Mouse (Mus musculus): ENCODE data around the gene Xpo5.

Gene Xpo5

DNA sequence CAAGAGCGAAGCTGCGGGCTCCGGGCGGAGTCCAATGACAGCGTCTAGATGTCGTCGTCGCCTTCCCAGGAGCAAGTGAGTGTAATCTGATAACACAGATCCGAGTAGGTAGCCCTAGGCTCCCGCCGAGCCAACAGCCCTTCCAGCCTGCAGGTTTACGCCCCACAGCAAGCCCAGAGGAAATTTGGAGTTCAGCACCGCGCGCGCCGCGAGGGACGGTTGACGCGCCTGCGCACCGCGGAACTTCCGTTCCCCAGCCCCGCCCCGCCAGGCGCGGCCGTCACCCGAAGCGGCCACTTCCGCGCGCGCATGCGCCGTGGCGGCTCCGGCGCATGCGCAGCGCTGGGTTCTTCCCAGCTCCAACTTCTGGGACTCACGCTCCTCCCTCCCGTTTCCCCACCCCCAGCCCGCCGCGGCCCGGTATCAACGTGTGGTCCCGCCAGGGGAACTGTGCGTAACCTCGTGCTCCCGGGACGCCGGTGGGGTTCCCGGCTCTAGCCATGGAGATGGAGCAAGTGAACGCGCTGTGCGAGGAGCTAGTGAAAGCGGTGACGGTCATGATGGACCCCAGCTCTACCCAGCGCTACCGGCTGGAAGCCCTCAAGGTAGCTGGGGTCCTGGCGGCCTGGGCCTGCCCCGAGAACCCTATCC, at the start of gene Xpo5, which contains the start of gene Polh:
Gene Xpo5, plus strand, starts transcription at position 362 of the 651 bp plus-strand sequence.
Gene Polh, minus strand, starts transcription at position 225 of the 651 bp plus-strand sequence.
- peak; percentile 97 for DNase-seq

DNA sequence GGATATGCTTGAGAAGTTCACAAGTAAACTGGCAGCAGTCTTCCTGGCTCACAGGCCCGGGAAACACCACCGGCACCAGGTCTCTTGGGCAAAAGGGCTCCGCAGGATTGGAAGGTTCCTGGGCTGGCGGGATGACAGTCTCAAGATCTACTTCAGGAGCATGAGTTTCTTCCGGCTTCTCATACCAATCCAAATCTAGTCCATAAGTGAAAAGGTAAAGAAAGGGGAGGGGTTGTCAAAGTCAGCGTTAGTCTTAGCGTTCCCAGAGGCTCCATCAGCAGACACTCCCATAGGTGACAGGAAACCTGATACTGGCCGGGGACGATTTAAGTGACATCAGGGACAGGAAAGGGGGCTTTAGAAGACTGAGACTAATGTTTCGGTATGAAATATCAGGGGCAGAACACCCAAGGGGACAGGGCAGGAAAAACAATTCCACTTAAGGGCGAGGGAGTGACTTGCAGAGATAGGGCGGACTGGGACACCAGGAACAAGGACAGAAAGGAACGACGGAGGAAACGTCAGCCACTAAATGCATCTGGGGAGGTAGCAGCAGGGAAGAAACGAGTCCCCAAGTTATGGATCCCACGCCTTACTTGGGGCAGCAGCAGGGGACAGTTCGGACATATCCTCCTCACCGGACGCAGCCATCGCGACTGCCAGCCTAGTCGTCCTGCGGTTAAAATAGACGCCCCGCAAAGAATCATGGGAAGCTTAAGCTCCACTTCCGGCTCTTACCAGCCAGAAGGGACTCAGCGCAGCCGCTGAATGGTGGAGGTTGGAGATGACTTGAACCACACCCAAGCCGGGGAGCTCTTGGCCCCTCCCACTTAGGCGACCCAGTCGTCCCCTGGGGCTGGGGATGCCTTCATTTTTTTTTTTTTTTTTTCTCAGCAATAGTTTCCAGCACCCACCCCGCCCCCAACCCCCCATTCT, 49.5 kb upstream of the Xpo5 start, which contains the start of gene Mad2l1bp:
Gene Mad2l1bp, minus strand, starts transcription at position 707 of the 936 bp plus-strand sequence.
- DNase-seq = peak; percentile 89

DNA sequence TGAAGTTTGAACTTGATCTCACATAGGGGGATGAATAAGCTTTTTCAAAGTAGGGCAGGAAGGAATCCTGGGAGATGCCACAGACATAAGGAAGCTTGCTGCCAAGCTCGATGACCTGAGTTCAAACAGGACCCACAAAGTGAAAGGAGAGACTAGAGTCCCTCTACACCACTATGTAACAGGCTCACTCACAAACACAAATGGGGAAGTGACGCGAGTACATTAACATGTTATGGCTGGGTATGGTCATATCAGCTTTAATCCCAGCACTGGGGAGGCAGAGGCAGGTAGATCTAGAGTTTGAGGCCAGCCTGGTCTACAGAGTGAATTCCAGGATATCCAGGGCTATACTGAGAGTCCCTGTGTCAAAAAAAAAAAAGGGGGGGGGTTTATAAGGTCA, 48.2 kb upstream of the Xpo5 start:
- no peak for DNase-seq

DNA sequence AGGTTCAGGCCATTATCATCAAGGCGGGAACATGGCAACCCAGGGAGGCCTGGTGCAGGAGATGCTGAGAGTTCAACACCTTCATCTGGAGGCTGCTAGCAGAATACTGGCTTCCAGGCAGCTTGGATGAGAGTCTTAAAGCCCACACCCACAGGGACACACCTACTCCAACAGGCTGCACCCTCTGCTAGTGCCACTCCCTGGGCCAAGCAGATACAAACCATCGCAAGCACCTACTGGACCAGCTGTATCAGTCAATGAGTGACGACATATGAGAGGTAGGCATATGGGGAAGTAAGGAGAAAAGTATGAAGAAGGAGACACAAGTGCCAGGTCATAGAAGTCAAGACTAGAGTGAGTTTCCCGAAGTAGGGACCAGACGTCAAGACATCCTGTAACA, 45.9 kb upstream of the Xpo5 start:
- DNase-seq = no peak

DNA sequence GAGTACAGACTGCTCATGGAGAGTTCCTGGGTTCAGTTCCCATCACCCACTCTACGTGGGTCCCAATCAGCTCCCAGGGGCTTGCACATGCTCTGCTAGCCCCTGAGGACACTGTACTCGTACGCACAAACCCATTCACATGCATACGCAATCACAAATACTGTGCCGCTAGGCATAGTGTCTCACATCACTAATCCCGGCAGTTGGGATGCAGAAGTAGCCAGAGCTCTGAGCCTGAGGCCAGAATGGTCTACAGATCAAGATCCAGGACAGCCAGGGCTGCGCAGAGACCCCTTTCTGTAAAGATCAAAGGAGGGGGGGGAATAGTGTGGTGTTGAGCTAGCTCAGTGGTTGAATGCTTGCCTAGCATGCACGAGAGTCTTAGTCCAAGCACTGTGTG, 45.5 kb upstream of the Xpo5 start:
- no peak for DNase-seq

DNA sequence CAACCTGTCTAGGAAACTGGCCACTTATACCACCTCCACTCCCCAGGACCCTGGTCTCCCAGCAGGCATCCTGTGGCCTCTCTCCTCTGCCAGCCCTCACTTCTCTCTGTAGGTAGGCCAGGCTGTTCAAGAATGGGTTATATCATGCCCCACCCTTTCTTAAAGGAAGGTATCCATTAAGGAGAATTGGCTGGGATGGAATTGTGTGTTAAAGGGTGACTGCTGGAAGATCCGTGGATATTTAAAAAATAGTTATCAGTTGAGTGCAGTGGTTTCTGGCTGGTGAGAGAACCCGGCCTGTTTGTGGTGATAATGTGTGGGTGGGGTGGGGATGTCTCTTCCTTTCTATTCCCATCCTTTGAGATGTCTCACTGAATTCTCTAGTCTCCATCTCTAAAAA, 43.3 kb upstream of the Xpo5 start:
- no peak for DNase-seq

DNA sequence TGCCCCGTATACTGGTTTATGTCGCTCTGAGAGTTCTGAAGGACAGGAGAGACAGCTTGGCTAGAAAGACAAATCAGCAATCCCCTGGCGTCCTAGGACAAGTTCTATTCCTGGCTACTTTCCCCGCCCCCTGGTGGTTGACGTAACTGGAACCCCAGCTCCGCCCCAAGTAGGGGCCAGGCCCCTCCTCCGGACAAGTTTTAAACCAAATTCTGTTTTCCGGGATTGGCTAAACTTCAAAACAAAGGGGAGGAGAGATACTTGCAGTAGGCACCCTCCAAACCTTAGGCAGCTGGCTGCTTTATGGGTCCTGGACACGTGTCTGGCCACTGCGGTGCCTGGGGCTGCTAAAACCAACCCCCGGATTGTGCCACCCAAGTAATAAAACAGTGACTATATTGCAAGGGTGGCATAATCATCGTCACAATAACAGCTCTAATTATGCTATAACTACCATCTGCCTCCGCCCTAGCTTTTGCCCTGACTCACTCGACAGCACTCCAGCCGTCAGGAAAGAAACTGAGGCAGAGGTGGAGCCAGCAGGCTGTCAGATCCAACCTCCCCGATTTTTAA, 42.4 kb upstream of the Xpo5 start:
- peak; percentile 94 for DNase-seq

DNA sequence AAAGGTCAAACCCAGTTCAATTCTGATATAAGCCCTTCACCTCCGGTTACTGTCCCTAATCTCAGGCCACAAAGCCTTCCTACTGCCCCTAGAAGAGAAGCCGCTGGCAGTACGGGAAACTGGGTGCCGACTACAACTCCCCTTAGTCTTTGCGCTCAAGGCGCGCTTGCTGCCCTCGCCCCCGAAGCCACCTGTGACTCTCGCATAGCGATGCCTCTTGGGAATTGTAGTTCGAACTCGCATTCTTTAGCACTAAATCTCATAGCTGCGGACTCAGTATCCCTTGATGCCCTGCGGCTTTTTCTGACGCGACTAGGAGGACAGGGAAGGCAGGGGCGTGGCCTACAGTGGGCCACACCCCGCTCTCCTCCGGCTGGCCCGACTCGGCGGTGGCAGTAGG, 41.9 kb upstream of the Xpo5 start, which contains the start of gene Gtpbp2:
Gene Gtpbp2, plus strand, starts transcription at position 347 of the 400 bp plus-strand sequence.
- peak; percentile 95 for DNase-seq

DNA sequence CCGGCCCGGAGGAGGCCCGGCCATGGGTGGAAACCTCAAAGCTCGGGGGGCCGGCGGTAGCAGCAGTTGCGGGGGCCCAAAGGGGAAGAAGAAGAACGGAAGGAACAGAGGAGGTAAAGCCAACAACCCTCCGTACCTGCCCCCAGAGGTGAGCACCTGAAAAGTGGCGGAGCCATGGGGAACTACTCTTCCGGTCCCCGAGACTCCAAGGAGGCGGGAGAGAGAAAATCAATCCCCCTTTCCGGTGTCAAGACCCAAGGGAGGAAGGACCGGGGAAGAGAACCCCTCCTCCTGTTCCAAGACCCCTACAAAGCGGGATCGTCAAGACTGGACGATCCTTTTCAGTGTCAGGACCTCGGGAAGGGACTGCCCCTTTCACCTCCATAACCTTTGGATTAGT, 41.4 kb upstream of the Xpo5 start:
- DNase-seq = no peak

DNA sequence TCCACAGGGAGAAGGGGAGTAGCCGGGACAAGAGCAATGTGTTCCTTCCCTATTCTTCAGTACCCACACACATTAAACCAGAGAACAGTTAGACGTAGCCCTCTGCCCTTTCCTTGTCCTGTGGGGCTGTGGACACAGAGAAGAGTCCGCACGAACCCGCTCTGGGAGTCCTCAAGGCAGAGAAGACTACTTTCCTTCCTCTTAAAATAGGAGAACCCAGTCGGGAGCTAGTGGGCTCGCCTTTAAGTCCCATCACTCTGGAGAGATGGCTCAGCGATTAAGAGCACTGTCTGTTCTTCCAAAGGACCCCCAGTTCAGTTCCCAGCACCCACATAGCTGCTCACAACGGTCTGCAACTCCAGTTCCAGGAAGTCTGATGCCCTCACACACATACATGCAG, 40.9 kb upstream of the Xpo5 start:
- no peak for DNase-seq

DNA sequence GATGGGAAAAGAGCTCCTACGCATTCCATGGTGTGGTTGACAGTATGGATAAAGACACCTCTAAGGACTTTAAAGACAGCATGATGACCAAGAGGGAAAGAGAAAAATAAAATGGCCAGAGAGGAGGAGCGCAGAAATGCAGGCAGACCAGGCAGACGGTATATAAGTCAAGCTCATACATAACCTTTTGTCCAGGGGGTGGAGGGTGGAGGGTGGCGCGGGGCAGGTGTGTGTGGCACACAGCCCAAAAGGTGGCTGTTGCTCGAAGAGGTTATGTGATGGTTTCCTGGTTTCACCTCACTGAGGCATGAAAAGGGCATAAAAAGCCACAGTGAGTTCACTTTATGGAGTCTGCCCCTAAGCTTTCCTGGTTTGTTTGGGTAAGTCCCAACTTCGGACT, 40.0 kb upstream of the Xpo5 start:
- peak; percentile 50 for DNase-seq

DNA sequence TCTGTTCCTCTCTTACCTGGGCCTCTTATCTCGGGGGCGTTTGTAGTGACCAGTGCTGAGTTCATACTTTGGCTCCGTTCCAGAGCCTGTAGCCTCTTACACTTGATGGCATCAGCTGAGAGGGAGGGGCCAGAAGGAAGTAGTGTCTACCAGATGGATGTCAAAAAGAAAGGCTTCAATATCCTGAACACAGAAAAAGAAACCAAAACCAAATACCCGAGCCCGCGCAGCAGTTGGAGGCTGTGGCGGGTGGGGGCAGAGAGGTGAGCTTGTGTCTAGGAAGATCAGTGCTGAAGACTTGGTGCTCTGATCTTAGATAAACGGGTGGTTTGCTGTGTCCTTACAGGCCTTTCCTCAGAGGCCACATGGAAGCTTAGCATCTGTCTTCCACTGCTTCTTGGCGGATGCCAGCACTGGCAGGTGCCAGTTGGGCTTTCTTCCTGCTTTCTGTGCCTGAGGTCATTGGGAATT, 39.6 kb upstream of the Xpo5 start:
- DNase-seq = peak; percentile 77

DNA sequence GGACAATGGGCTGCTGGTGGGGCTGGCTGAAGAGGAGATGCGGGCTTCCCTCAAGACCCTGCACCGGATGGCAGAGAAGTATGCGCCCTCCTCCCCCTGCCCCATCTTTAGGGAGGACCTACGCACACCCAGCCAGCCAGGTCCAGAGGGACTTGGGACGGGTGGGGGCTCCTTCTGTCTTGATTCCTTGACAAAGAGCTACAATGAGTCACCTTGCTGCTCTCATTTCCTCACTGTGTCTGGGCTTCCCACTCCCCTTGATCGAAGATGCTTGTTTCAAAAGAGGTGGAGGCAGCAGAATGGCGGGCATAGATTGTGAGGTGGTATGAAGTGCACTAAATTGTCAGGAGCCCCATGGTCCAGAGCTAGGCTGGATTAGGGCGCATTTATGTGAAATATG, 38.3 kb upstream of the Xpo5 start:
- DNase-seq = no peak

DNA sequence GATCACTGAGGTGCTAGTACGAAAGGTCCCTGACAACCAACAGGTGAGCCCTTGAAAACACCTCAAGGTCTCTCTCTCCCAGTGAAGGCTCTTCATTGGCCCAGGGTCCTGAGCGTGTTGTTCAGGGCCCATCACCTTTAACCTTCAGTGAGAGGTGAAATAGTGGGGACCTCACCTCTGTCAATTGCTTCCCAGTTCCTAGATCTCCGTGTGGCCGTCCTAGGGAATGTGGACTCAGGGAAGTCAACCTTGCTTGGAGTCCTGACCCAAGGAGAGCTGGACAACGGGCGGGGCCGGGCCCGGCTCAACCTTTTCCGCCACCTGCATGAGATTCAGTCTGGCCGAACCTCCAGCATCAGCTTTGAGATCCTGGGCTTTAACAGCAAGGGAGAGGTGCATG, 37.8 kb upstream of the Xpo5 start:
- DNase-seq = no peak

DNA sequence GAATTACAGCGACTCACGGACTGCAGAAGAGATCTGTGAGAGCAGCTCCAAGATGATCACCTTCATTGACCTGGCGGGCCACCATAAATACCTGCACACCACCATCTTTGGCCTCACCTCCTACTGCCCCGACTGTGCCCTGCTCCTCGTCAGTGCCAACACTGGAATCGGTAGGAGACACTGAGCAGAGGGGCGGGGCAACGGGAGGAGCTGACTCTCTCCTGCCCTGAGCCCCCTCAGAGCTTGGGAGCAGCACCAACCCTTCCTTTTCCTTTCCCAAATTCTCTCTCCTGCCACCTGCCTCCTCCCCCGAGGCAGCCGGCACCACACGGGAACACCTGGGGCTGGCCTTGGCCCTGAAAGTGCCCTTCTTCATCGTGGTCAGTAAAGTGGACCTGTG, 37.1 kb upstream of the Xpo5 start:
- DNase-seq = no peak

DNA sequence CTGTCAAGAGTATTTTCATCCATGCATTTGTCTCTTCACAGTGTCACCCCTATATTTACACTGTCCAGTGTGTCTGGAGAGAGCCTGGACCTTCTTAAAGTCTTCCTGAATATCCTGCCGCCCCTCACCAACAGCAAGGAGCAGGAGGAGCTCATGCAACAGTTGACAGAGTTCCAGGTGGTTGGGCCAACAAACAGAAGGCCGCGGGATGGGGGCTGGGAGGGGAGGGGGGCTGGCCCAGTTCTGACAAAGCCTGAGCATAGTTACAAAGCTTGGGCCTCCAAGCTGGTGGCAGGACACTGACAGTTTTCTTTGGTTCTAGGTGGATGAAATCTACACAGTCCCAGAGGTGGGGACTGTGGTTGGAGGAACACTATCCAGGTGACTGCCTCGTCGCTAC, 36.3 kb upstream of the Xpo5 start:
- no peak for DNase-seq

DNA sequence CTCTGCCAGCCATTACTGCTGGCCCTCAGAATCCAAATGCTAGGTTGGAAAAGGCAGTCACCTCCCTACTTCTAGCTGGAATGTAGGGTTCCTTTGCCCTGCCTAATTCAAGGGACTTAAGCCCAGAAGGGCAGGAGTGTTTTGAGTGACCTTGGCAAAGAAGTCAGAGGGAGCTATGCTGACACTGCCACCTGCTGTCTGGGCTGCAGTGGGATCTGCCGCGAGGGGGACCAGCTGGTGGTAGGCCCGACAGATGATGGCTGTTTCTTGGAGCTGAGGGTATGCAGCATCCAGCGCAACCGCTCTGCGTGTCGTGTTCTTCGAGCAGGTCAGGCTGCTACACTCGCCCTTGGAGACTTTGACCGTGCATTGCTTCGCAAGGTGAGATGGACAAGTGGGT, 35.6 kb upstream of the Xpo5 start:
- DNase-seq = peak; percentile 49

DNA sequence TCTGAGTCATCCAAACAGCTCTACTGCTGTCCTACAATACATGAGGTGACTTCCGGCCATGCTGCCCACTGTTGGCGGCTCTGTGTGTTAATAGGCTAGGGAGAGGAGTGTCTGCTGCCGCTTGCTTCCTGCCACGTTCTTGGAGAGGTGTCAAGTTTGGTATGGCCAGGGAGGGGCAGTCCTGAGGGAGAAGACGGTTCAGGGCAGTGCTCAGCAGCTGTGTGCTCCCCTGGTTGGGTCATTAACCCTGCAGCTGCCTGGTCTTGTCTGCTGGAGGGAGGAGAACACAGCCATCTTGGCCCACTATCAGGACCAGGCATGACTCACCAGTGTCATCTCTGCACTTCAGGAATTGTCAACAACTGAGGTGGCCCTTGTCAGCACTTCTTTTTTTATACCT, 34.3 kb upstream of the Xpo5 start:
- no peak for DNase-seq

DNA sequence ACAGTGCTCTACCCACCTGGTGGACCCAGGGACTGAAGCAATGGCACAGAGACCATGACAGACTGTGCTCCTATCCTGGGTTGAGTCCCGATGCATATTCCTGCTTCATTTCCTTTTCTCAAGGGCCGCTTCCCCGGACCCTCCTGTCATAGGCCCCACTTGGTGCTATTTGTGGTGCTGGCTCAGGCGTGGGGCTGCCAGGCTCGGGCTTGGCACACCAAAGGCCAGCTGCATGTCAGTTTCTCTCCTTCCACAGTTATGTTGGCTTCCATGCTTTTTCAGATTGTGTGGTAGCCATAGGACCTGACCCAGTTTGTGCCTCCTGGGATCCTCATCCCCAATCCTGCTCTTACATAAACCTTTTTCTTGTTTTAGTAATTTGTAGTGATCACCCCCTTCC, 33.8 kb upstream of the Xpo5 start:
- DNase-seq = no peak

DNA sequence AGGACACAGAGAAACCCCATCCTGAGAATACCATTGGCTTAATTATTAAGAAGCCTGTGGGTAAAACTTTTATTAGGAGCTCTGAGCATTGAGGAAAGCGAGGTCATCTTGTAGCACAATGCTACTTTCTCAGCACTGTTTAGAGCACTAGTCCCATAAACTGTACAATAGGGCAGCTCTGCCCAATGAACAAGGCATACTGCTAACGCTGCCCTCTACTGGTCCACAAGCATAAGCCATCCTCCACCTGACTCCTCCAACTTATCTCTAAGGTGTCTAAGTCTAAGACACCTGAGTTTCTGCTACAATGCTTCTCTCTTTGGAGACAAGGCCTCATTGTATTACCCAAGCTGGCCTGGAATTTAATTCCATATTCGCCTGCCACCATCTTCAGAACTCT, 32.0 kb upstream of the Xpo5 start:
- peak; percentile 58 for DNase-seq

DNA sequence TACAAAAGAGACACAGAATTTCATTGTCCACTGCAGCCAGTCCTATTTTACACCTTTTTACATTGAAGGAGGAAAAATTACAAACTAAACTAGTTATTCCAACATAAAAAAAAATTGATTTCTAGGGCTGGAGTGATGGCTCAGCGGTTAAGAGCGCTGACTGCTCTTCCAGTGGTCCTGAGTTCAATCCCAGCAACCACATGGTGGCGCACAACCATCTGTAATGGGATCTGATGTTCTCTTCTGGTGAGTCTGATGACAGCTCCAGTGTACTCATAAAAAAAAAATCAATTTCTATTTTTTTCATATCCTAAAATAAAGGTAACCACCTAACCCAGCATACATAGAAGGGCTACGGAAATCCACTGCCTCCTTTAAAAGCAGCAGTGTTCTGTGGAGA, 20.3 kb upstream of the Xpo5 start:
- DNase-seq = peak; percentile 47

DNA sequence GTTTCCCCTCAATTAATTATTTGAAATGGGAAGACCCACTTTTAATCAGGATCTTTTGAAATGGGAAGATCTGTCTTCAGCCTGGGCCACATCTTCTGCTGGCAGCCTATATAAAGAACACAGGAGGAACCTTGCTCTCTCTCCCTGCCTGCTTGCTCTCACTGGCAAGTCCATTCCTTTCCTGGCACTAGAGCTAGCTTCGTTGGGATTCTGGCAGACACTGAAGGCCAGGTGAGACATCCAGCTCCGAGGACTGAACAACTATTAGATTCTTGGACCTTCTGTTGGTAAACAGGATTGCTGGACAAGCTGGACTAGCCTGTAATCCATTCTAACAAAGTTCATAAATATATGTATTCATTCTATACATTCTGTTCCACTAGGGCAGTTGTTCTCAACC, 13.8 kb upstream of the Xpo5 start:
- no peak for DNase-seq

DNA sequence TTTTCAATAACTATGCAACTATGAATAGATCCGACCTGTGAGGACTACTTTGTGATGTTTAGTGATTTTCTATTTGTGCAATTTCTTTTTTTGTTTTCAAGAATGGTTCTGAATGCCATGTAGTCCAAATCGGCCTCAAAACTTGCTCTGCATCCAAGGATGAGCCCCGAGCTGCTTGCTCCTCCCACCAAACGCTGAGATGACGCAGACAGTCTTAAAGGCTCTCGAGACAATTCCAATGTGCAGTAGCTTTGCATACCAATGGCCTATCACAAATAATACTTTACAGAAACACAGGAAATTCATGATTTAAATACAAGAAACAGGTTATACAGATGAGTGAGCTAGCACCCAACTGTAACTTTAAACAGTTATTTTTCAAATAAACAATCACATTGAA, 1.4 kb upstream of the Xpo5 start:
- DNase-seq = no peak

DNA sequence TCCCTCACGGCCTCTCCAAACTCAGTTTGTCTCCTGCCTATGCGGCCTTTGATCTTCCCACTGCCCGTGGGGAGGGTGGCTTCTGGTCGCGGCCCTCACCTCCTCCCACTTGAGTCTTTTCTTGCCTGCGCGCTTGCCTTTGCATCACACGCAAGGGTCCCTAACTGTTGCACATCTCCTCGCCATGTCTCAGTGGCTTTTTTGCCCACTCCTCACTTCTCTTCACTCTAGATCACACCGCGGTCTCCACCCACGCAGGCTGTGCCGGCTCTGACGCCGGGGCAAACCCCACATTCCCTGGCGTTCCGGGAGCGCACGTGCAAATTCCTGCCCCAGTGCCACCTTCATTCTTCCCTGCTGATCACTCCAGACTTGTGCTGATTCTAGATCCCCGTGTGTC, 496 bp downstream of the Xpo5 start:
- DNase-seq = no peak

Measured in thymus, postnatal 4 days (tissue).